Mouse (Mus musculus) bone marrow, adult 2 months (tissue): Measurements from ENCODE around the gene Ecel1. TPM values are rescaled to one million over a fixed set of nuclear protein-coding genes. Genes with fewer than 3 reads are reported as not detected.
A peak's percentile ranks its signal among the peaks of the same experiment; 100 is the strongest.

Source experiments
- H3K27ac ChIP-seq: fragments of 200-500 bp; 2 replicates; pipeline ENCODE4 v1.5.1; 2012; ENCODE audit warnings: low read depth, mild to moderate bottlenecking, control low read depth, inconsistent platforms, low read length; ENCODE audit not compliant: control insufficient read depth, poor library complexity, insufficient read depth
- H3K4me1 ChIP-seq: fragments of 200-500 bp; 2 replicates; pipeline ENCODE4 v1.6.1; 2011; ENCODE audit warnings: low read length; ENCODE audit not compliant: control insufficient read depth, insufficient read depth
- H3K4me3 ChIP-seq: fragments of 200-500 bp; replicated peaks from 2 replicates; pipeline ENCODE3; 2011; ENCODE audit warnings: mild to moderate bottlenecking, low read depth, low read length, control low read depth; ENCODE audit not compliant: control insufficient read depth
- CTCF ChIP-seq: fragments of 200-500 bp; IDR thresholded peaks from 2 replicates; pipeline ENCODE4 v1.5.1; 2011; ENCODE audit warnings: low read length, control low read depth; ENCODE audit not compliant: control insufficient read depth, insufficient read depth
- POLR2A ChIP-seq: fragments of 200-500 bp; IDR thresholded peaks from 2 replicates; pipeline ENCODE4 v1.6.1; 2011; ENCODE audit warnings: low read depth, mild to moderate bottlenecking, control low read depth, low read length, borderline replicate concordance; ENCODE audit not compliant: control insufficient read depth
- WGBS: fragments of 180-500 bp; shearing (Covaris S2); methylation state at CpG from one replicate; pipeline ENCODE4 v1.1.7; 2018; 5-methylcytosine and 5-hydroxymethylcytosine counted together
- polyA plus RNA-seq: library from polyadenylated mRNA; stranded (reverse); fragments of >200 nt; gene quantifications from 2 replicates; pipeline ENCODE4 v1.2.4, GENCODE M21; 2011; ENCODE audit warnings: low replicate concordance; ENCODE audit not compliant: missing spikeins, insufficient read depth, insufficient read length

The Ecel1 gene
- polyA plus RNA-seq, 1 experiment = not detected

DNA sequence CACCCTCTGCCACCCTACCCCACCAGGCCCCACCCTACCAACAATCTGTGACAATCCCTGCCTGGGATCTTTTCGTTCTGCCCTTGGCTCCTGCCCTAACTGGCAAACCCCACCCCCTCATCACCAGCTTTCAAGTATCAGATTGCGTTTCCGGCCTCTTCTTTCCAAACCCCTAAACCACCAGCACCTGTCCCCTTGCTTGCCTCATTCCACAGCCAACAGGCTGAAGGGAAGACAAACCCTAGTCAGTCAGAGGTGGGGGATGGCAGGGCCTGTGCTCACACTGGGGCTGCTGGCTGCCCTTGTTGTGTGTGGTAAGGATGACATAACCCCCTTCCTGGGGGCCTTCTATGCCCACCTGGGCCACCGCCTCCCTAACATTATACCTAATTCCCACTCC, 34.1 kb upstream of the Ecel1 start, which contains the start of gene Chrnd:
Gene Chrnd (plus strand): TSS at position 179 of the 400 bp plus-strand sequence.
- TF ChIP-seq CTCF (no peak), POLR2A (no peak)
- WGBS = 45% methylated on average over 4 of the region's 4 CpGs
- no peak within 1 kb of the TSS for H3K4me3 ChIP-seq

DNA sequence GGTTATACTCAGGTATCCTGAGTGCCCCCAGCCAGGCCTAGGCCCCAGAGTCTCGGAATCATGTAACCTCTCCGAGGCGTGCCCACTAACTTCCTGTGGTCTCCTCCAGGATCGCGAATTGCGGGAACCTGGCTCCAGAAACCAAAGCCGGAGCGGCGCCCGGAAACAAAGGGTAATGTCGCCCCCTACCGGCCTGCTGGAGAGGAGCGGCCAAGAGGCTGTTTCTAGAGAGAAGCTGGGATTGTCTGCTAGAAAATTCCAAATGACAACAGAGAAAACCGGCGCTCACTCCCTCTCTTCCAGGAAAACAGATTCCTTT, 30.7 kb upstream of the Ecel1 start:
- TF ChIP-seq POLR2A (no peak), CTCF (peak; percentile 70)
- Histone ChIP-seq H3K4me1 (no peaks in the 10 kb centered on the region), H3K4me3 (peak overlapping the region; percentile 50), H3K27ac (no peak overlapping the region)
- WGBS = under 1% methylated on average over 15 of the region's 15 CpGs

More for the DNA sequence above, 34.1 kb upstream of the Ecel1 start, which contains the start of gene Chrnd:
- no peaks in the 10 kb centered on the region for H3K4me1 ChIP-seq
- no peak within 1 kb of the TSS for H3K27ac ChIP-seq

DNA sequence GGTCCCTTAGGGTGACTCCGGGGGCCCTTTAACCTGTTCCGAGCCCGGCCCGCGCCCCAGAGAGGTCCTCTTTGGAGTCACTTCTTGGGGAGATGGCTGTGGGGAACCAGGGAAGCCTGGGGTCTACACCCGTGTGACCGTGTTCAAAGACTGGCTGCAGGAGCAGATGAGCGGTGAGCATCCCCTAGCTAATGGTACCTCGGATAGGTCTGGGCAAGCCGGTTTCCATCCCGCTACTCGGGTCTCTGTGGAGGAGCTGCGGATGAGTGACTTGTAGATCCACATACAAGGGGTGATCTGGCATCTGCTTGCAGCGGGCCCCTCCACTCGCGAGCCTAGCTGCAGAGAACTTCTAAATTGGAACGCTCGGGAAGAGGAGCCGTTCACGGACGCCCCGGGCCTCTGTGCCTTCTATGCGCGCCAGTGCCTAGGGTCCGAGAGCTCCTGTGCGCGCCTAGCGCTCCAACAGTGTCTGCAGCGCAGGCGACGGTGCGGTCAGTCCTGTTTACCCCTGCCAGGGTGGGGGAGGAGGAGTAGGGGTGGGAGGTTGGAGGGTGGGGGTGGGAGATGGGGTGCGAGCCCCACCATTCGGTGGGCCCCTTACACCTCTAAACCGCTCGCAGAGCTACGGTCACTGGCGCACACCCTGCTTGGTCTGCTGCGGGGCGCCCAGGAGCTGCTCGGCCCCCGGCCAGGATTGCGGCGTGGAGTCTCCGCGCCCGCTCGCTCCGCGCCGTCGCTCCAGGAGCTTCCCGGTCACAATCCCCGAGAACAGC, 30.1 kb upstream of the Ecel1 start:
- WGBS = 4% methylated on average over 54 of the region's 54 CpGs

GRCm38 (mm10) chr1:87185526-87185925, 29.2 kb upstream of the Ecel1 start:
- no peaks in the 10 kb centered on the region for H3K4me1 ChIP-seq
- 22% methylated on average over 13 of the region's 13 CpGs for WGBS
- no peak for TF ChIP-seq CTCF
- TF ChIP-seq POLR2A = no peak

More for the DNA sequence above, 30.1 kb upstream of the Ecel1 start:
- no peak overlapping the region for H3K27ac ChIP-seq
- TF ChIP-seq CTCF (no peak), POLR2A (no peak)
- H3K4me1 ChIP-seq = no peaks in the 10 kb centered on the region
- H3K4me3 ChIP-seq = peak overlapping the region; percentile 50

DNA sequence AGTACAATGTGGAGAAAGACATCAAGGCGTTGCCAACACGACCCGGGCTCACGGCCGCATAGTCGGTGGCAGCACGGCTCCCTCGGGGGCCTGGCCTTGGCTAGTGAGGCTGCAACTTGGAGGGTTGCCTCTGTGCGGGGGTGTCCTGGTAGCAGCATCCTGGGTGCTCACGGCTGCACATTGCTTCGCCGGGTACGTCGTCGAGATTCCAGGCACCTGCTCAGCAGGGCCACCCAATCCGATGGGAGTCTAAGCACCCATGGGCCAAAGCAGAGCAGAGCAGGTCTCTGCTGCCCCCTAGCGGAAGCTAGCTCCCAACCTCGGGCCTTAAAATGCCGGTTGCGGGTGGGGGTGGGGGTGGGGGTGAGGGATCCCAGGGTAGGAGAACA, 28.4 kb upstream of the Ecel1 start:
- TF ChIP-seq POLR2A (no peak), CTCF (peak; percentile 77)

More at GRCm38 (mm10) chr1:87185526-87185925, 29.2 kb upstream of the Ecel1 start:
- Histone ChIP-seq H3K4me3 (no peak overlapping the region), H3K27ac (no peak overlapping the region)

GRCm38 (mm10) chr1:87183998-87184750, 27.9 kb upstream of the Ecel1 start:
- WGBS = 34% methylated on average over 15 of the region's 15 CpGs

More for the DNA sequence above, 28.4 kb upstream of the Ecel1 start:
- 10% methylated on average over 20 of the region's 20 CpGs for WGBS
- Histone ChIP-seq H3K27ac (no peak overlapping the region), H3K4me1 (no peaks in the 10 kb centered on the region), H3K4me3 (no peak overlapping the region)

DNA sequence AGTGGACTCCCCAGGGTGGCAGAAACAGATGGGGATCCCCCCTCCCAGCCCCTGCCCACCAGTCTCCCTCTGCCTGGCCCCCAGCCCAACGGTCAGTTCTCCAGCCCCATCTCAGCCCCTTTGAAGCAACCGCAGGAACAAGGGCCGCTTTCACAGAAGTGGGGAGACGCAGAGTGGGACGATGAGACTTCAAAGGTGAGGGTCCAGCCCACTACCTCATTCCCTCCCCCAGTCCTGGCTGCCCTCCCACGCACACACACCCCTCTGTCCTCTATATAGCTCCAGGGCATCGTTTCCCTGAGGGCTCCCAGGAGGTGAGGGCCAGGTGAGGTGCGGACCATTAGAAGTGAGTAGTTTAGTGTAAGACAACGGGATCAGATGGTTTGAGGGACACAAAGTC, 26.7 kb upstream of the Ecel1 start, which contains the start of gene Prss56:
Gene Prss56 (plus strand): TSS at position 301 of the 400 bp plus-strand sequence.
- no peak within 1 kb of the TSS for H3K4me3 ChIP-seq
- TF ChIP-seq CTCF (no peak), POLR2A (no peak)
- no peaks in the 10 kb centered on the region for H3K4me1 ChIP-seq
- 72% methylated on average over 9 of the region's 9 CpGs for WGBS
- H3K27ac ChIP-seq = no peak within 1 kb of the TSS

More at GRCm38 (mm10) chr1:87183998-87184750, 27.9 kb upstream of the Ecel1 start:
- Histone ChIP-seq H3K4me1 (no peaks in the 10 kb centered on the region), H3K27ac (no peak overlapping the region), H3K4me3 (no peak overlapping the region)
- TF ChIP-seq CTCF (no peak), POLR2A (no peak)

- Histone ChIP-seq H3K4me3 (no peak overlapping the region), H3K4me1 (no peaks in the 10 kb centered on the region), H3K27ac (no peak overlapping the region)
- TF ChIP-seq POLR2A (no peak), CTCF (no peak)
- 20% methylated on average over 5 of the region's 5 CpGs for WGBS
Measured at GRCm38 (mm10) chr1:87180896-87181295, 24.6 kb upstream of the Ecel1 start.

DNA sequence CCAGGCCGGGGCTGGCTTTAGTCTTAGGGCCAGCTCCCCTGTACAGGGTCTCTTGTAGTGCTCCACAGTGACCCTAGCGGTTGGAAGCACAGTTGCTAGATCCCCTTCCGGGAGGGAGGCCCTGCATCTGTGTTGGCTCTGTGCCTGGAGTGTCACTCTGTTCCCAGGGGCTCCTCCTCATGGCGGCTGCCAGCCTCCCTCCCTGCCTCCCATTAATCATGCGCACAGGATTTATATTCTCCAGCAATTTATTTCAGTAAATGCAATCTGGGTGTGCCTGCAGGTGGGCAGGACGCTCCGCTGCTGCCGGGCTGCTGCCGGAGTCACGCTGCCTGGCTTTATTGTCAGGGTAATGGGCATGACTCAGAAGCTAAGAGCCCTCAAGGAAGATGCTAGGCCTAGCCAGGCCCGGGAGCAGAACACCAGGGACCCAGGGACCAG, 19.6 kb upstream of the Ecel1 start:
- WGBS = 26% methylated on average over 11 of the region's 11 CpGs
- H3K27ac ChIP-seq = no peak overlapping the region
- TF ChIP-seq POLR2A = no peak
- TF ChIP-seq CTCF = no peak; the same call in 1 of the 2 replicates
- H3K4me1 ChIP-seq = no peaks in the 10 kb centered on the region
- no peak overlapping the region for H3K4me3 ChIP-seq
